ENCODE assay signal across 24 mouse cellular contexts in genomic region chr9:47404821-47405220, GRCm38 (mm10).
DNase-seq lines count a peak whose midpoint lies in the region; ATAC-seq lines count a peak whose summit lies in the region.
"Had no signal": no experiment of that assay in that cellular context is flagged by ENCODE, and none has a peak within 500 bp of the region (broad histone marks: within the 10 kb centered on the region; RNA-seq: fewer than 3 reads in every experiment).

No protein-coding gene starts in this region.

- no peaks in the 10 kb centered on the region for H3K36me3 ChIP-seq in limb, embryonic 11.5 days (ENCODE audit: control insufficient read depth, insufficient read depth, low read length)
- H3K36me3 ChIP-seq in limb, embryonic 10.5 days, result no peaks in the 10 kb centered on the region
- H3K36me3 ChIP-seq in neural tube, embryonic 14.5 days (ENCODE audit: control insufficient read depth, insufficient read depth, low read length), result no peaks in the 10 kb centered on the region
- H3K36me3 ChIP-seq: embryonic facial prominence, embryonic 10.5 days; embryonic facial prominence, embryonic 13.5 days; forebrain, embryonic 12.5 days; forebrain, embryonic 15.5 days had no signal

- H3K4me1 ChIP-seq in limb, embryonic 11.5 days (ENCODE audit: control insufficient read depth, insufficient read depth, low read length), result peaks cover 24% of the 10 kb centered on the region
- peaks cover 77% of the 10 kb centered on the region for H3K4me1 ChIP-seq in limb, embryonic 10.5 days
- H3K4me1 ChIP-seq in neural tube, embryonic 14.5 days (ENCODE audit: control insufficient read depth, insufficient read depth, low read length), result peaks cover 18% of the 10 kb centered on the region; the same call in 1 of the 2 replicates

- H3K27ac ChIP-seq in limb, embryonic 11.5 days (replicated peaks; ENCODE audit: low read depth, low read length), result no peak overlapping the region
- H3K27ac ChIP-seq in limb, embryonic 10.5 days, result no peak overlapping the region
- no peak overlapping the region for H3K27ac ChIP-seq in neural tube, embryonic 14.5 days (ENCODE audit: low read depth, low read length)
- H3K27ac ChIP-seq: embryonic facial prominence, embryonic 10.5 days; embryonic facial prominence, embryonic 13.5 days; forebrain, embryonic 12.5 days; forebrain, embryonic 15.5 days; hindbrain, embryonic 14.5 days had no signal

- H3K9ac ChIP-seq in limb, embryonic 11.5 days (ENCODE audit: low read length), result no peak overlapping the region
- no peak overlapping the region for H3K9ac ChIP-seq in neural tube, embryonic 14.5 days (replicated peaks; ENCODE audit: low read depth, low read length)
- H3K9ac ChIP-seq: embryonic facial prominence, embryonic 13.5 days; forebrain, embryonic 12.5 days; forebrain, embryonic 15.5 days; hindbrain, embryonic 14.5 days had no signal

- 0 out of 2 replicates have a peak, but pooled peaks cover 2% of the 10 kb centered on the region for H3K27me3 ChIP-seq in limb, embryonic 11.5 days (ENCODE audit: control insufficient read depth, insufficient read depth, low read length)
- peaks cover 71% of the 10 kb centered on the region for H3K27me3 ChIP-seq in limb, embryonic 10.5 days (ENCODE audit: low read depth, poor library complexity, severe bottlenecking)
- H3K27me3 ChIP-seq in neural tube, embryonic 14.5 days (ENCODE audit: control insufficient read depth, insufficient read depth, low read length), result no peaks in the 10 kb centered on the region
- H3K27me3 ChIP-seq: forebrain, embryonic 15.5 days had no signal

- H3K9me3 ChIP-seq in limb, embryonic 11.5 days (ENCODE audit: control insufficient read depth, low read length), result no peaks in the 10 kb centered on the region
- no peaks in the 10 kb centered on the region for H3K9me3 ChIP-seq in limb, embryonic 10.5 days (replicated peaks)
- no peaks in the 10 kb centered on the region for H3K9me3 ChIP-seq in neural tube, embryonic 14.5 days (ENCODE audit: control insufficient read depth, low read length)
- H3K9me3 ChIP-seq: embryonic facial prominence, embryonic 10.5 days; embryonic facial prominence, embryonic 13.5 days; forebrain, embryonic 12.5 days; forebrain, embryonic 15.5 days had no signal

- WGBS in limb, embryonic 11.5 days, result 11% methylated on average over 3 of the region's 3 CpGs
- 15% methylated on average over 3 of the region's 3 CpGs for WGBS in limb, embryonic 10.5 days
- 30% methylated on average over 3 of the region's 3 CpGs for WGBS in neural tube, embryonic 14.5 days

- peak; percentile 66 for DNase-seq in limb, embryonic 11.5 days (ENCODE audit: low spot score)
- no peak for DNase-seq in limb, embryonic 10.5 days (ENCODE audit: low spot score)
- DNase-seq in retina, postnatal 1 day, result peak; percentile 43
- no peak for DNase-seq in retina, embryonic 14.5 days (ENCODE audit: low spot score)
- DNase-seq in gastrocnemius, postnatal 10 days, result no peak
- DNase-seq: adrenal gland, adult 2 months; adrenal gland, postnatal 14 days; B cell, adult 2 months; cerebellum, adult 11 months; cerebellum, adult 8-10 months; cerebellum, postnatal 10 days; cerebellum, postnatal 36 days; embryo, embryonic 11 days; gastrocnemius, postnatal 14 days; heart, postnatal 36 days had no signal

- no peak overlapping the region for H3K4me2 ChIP-seq in limb, embryonic 11.5 days (ENCODE audit: low read depth, severe bottlenecking)
- H3K4me2 ChIP-seq in neural tube, embryonic 14.5 days (ENCODE audit: low read depth, low read length), result no peak overlapping the region
- H3K4me2 ChIP-seq: embryonic facial prominence, embryonic 13.5 days; forebrain, embryonic 12.5 days; forebrain, embryonic 15.5 days; heart, embryonic 11.5 days; hindbrain, embryonic 14.5 days had no signal

- no peak for ATAC-seq in limb, embryonic 11.5 days (ENCODE audit: insufficient number of reproducible peaks, low FRiP score, low TSS enrichment, low read depth)
- peak; percentile 17; the same call in 1 of the 2 replicates for ATAC-seq in neural tube, embryonic 14.5 days (ENCODE audit: low read depth)
- ATAC-seq: CD4-positive, CD25-positive, alpha-beta regulatory T cell, adult 4 months; forebrain, embryonic 15.5 days had no signal

- H3K4me3 ChIP-seq in limb, embryonic 11.5 days (ENCODE audit: low read depth, low read length), result no peak overlapping the region
- no peak overlapping the region for H3K4me3 ChIP-seq in limb, embryonic 10.5 days
- no peak overlapping the region for H3K4me3 ChIP-seq in neural tube, embryonic 14.5 days (ENCODE audit: low read depth, low read length)
- H3K4me3 ChIP-seq: embryonic facial prominence, embryonic 10.5 days; embryonic facial prominence, embryonic 13.5 days; erythroblast, embryonic 14.5 days; forebrain, embryonic 12.5 days; forebrain, embryonic 15.5 days had no signal

Comparison
In these comparisons a context has a peak if more than half of its experiments do, and no peak if none do; other contexts are left out.
1. DNase-seq: peak in limb, embryonic 11.5 days (single experiment) and retina, postnatal 1 day (single experiment); none in limb, embryonic 10.5 days (single experiment), retina, embryonic 14.5 days (single experiment) and gastrocnemius, postnatal 10 days (single experiment).